Mouse (Mus musculus) stomach, embryonic 16.5 days (tissue): ENCODE measurements around the gene Lpar2. TPM values are rescaled to one million over a fixed set of nuclear protein-coding genes. Genes with fewer than 3 reads are reported as not detected.

Experiments used
- ATAC-seq: fragments of 200-750 bp; cut with Nextera tagmentation; 2 replicates; pipeline ENCODE4 v1.8.0; 2017; ENCODE audit warnings: moderate number of reproducible peaks, moderate TSS enrichment; ENCODE audit not compliant: insufficient read depth, low FRiP score
- H3K27ac ChIP-seq: fragments of 300-500 bp; sonication (generic); 2 replicates; pipeline ENCODE4 v1.5.1; 2014; ENCODE audit warnings: low read length
- H3K27me3 ChIP-seq: fragments of 300-500 bp; sonication (generic); 2 replicates; pipeline ENCODE4 v1.6.1; 2014; ENCODE audit warnings: low read length, control low read depth, mixed read lengths; ENCODE audit not compliant: control insufficient read depth, insufficient read depth
- H3K36me3 ChIP-seq: fragments of 300-500 bp; sonication (generic); 2 replicates; pipeline ENCODE4 v1.6.1; 2014; ENCODE audit warnings: low read length; ENCODE audit not compliant: control insufficient read depth, insufficient read depth
- H3K4me1 ChIP-seq: fragments of 300-500 bp; sonication (generic); 2 replicates; pipeline ENCODE4 v1.6.1; 2014; ENCODE audit warnings: low read length, control low read depth, mixed read lengths; ENCODE audit not compliant: control insufficient read depth, insufficient read depth
- H3K4me2 ChIP-seq: fragments of 300-500 bp; sonication (generic); 2 replicates; pipeline ENCODE4 v1.6.1; 2014; ENCODE audit warnings: low read depth, low read length, mixed read lengths
- H3K4me3 ChIP-seq: fragments of 300-500 bp; sonication (generic); replicated peaks from 2 replicates; pipeline ENCODE4 v1.5.1; 2014; ENCODE audit warnings: mild to moderate bottlenecking, low read length
- H3K9ac ChIP-seq: fragments of 300-500 bp; sonication (generic); 2 replicates; pipeline ENCODE4 v1.6.1; 2014; ENCODE audit warnings: low read length
- H3K9me3 ChIP-seq: fragments of 300-500 bp; sonication (generic); replicated peaks from 2 replicates; pipeline ENCODE4 v1.6.1; 2016; ENCODE audit warnings: low read length, control low read depth; ENCODE audit not compliant: control insufficient read depth
- WGBS: fragments of 180-500 bp; shearing (Covaris S2); extraction: QIAGEN DNeasy Blood & Tissue Kit; methylation state at CpG from one replicate; pipeline ENCODE4 v1.1.7; 2014; 5-methylcytosine and 5-hydroxymethylcytosine counted together
- polyA plus RNA-seq: library from polyadenylated mRNA; unstranded; fragments of >200 nt; fragmentation: Nextera tagmentation; extraction: Ambion mirVana; gene quantifications from 2 replicates; pipeline ENCODE4 v1.2.1, GENCODE M21; 2015

Gene Lpar2
- polyA plus RNA-seq, 1 experiment from 2014 or later: 0.35 TPM

- H3K4me2 ChIP-seq: peak overlapping the region; percentile 83
- WGBS: under 1% methylated on average over 45 of the region's 48 CpGs
- peak overlapping the region; percentile 99 for H3K4me3 ChIP-seq
- ATAC-seq: peak; percentile 45; the same call in 1 of the 2 replicates
- peak overlapping the region; percentile 98 for H3K9ac ChIP-seq
- no peaks in the 10 kb centered on the region for H3K27me3 ChIP-seq
- no peaks in the 10 kb centered on the region for H3K9me3 ChIP-seq
- H3K36me3 ChIP-seq: peaks cover 7% of the 10 kb centered on the region
- peaks cover 15% of the 10 kb centered on the region for H3K4me1 ChIP-seq
- peak overlapping the region; percentile 68 for H3K27ac ChIP-seq
These were observed 30.7 kb upstream of the Lpar2 start for GRCm38 (mm10) chr8:69791415-69792068.

GRCm38 (mm10) chr8:69793666-69794065 lies 28.6 kb upstream of the Lpar2 start:
- Histone ChIP-seq H3K9ac (no peak overlapping the region), H3K27me3 (no peaks in the 10 kb centered on the region), H3K9me3 (no peaks in the 10 kb centered on the region), H3K4me2 (no peak overlapping the region), H3K27ac (no peak overlapping the region), H3K4me1 (peaks cover 15% of the 10 kb centered on the region), H3K36me3 (peaks cover 21% of the 10 kb centered on the region), H3K4me3 (no peak overlapping the region)
- ATAC-seq: no peak
- 81% methylated on average over 4 of the region's 4 CpGs for WGBS

GRCm38 (mm10) chr8:69794096-69794495 lies 28.1 kb upstream of the Lpar2 start:
- no peak overlapping the region for H3K9ac ChIP-seq
- H3K36me3 ChIP-seq: peaks cover 22% of the 10 kb centered on the region
- no peak overlapping the region for H3K27ac ChIP-seq
- H3K4me3 ChIP-seq: no peak overlapping the region
- H3K27me3 ChIP-seq: no peaks in the 10 kb centered on the region
- 86% methylated on average over 3 of the region's 3 CpGs for WGBS
- peaks cover 15% of the 10 kb centered on the region for H3K4me1 ChIP-seq
- no peak for ATAC-seq
- H3K9me3 ChIP-seq: no peaks in the 10 kb centered on the region
- H3K4me2 ChIP-seq: no peak overlapping the region

GRCm38 (mm10) chr8:69794901-69795300 lies 27.3 kb upstream of the Lpar2 start:
- Histone ChIP-seq H3K9me3 (no peaks in the 10 kb centered on the region), H3K4me2 (no peak overlapping the region), H3K4me1 (peaks cover 15% of the 10 kb centered on the region), H3K4me3 (no peak overlapping the region), H3K27me3 (no peaks in the 10 kb centered on the region), H3K9ac (no peak overlapping the region), H3K36me3 (peaks cover 30% of the 10 kb centered on the region), H3K27ac (no peak overlapping the region)
- ATAC-seq: no peak
- 96% methylated on average over 6 of the region's 6 CpGs for WGBS

GRCm38 (mm10) chr8:69796721-69797345 lies 25.4 kb upstream of the Lpar2 start:
- H3K9me3 ChIP-seq: no peaks in the 10 kb centered on the region
- no peak for ATAC-seq

GRCm38 (mm10) chr8:69797661-69798060 lies 24.6 kb upstream of the Lpar2 start:
- WGBS: 91% methylated on average over 10 of the region's 10 CpGs
- H3K27ac ChIP-seq: no peak overlapping the region
- peaks cover 4% of the 10 kb centered on the region for H3K4me1 ChIP-seq
- H3K27me3 ChIP-seq: no peaks in the 10 kb centered on the region
- H3K9me3 ChIP-seq: no peaks in the 10 kb centered on the region
- peaks cover 53% of the 10 kb centered on the region for H3K36me3 ChIP-seq
- no peak for ATAC-seq
- no peak overlapping the region for H3K9ac ChIP-seq
- H3K4me2 ChIP-seq: no peak overlapping the region
- no peak overlapping the region for H3K4me3 ChIP-seq

More at GRCm38 (mm10) chr8:69796721-69797345, 25.4 kb upstream of the Lpar2 start:
- Histone ChIP-seq H3K27ac (no peak overlapping the region), H3K36me3 (peaks cover 46% of the 10 kb centered on the region), H3K4me3 (no peak overlapping the region), H3K4me1 (peaks cover 12% of the 10 kb centered on the region), H3K4me2 (no peak overlapping the region), H3K9ac (no peak overlapping the region), H3K27me3 (no peaks in the 10 kb centered on the region)
- WGBS: 94% methylated on average over 16 of the region's 16 CpGs

GRCm38 (mm10) chr8:69799261-69799660 lies 23.0 kb upstream of the Lpar2 start:
- no peak overlapping the region for H3K27ac ChIP-seq
- 92% methylated on average over 8 of the region's 8 CpGs for WGBS
- no peak overlapping the region for H3K4me2 ChIP-seq

GRCm38 (mm10) chr8:69799946-69800345 lies 22.3 kb upstream of the Lpar2 start:
- H3K36me3 ChIP-seq: peaks cover 64% of the 10 kb centered on the region
- H3K9me3 ChIP-seq: no peaks in the 10 kb centered on the region
- no peak for ATAC-seq
- H3K27me3 ChIP-seq: no peaks in the 10 kb centered on the region
- no peak overlapping the region for H3K27ac ChIP-seq
- H3K9ac ChIP-seq: no peak overlapping the region
- no peak overlapping the region for H3K4me2 ChIP-seq
- no peak overlapping the region for H3K4me3 ChIP-seq
- H3K4me1 ChIP-seq: no peaks in the 10 kb centered on the region
- WGBS: 86% methylated on average over 5 of the region's 5 CpGs

More at GRCm38 (mm10) chr8:69799261-69799660, 23.0 kb upstream of the Lpar2 start:
- Histone ChIP-seq H3K4me1 (no peaks in the 10 kb centered on the region), H3K4me3 (no peak overlapping the region), H3K27me3 (no peaks in the 10 kb centered on the region), H3K9ac (no peak overlapping the region), H3K9me3 (no peaks in the 10 kb centered on the region), H3K36me3 (peaks cover 61% of the 10 kb centered on the region)
- ATAC-seq: no peak

- no peak for ATAC-seq
These were observed 20.4 kb upstream of the Lpar2 start for GRCm38 (mm10) chr8:69801796-69802195.

More at GRCm38 (mm10) chr8:69801796-69802195, 20.4 kb upstream of the Lpar2 start:
- H3K9me3 ChIP-seq: no peaks in the 10 kb centered on the region
- H3K4me1 ChIP-seq: no peaks in the 10 kb centered on the region
- 92% methylated on average over 4 of the region's 4 CpGs for WGBS
- no peak overlapping the region for H3K27ac ChIP-seq
- peaks cover 64% of the 10 kb centered on the region for H3K36me3 ChIP-seq
- no peak overlapping the region for H3K4me3 ChIP-seq
- no peak overlapping the region for H3K4me2 ChIP-seq
- H3K27me3 ChIP-seq: no peaks in the 10 kb centered on the region
- no peak overlapping the region for H3K9ac ChIP-seq
